Mouse (Mus musculus): Measurements from ENCODE around the gene Wdr48.

GRCm38 (mm10) chr9:119902410-119903151, 7.9 kb downstream of the Wdr48 start:
- TF ChIP-seq POLR2A (IDR thresholded peaks at IDR 0.05; ENCODE audit: low read depth, low read length) (no peak), CTCF (IDR thresholded peaks at IDR 0.05; ENCODE audit: extremely low read depth, insufficient read depth, insufficient read length, insufficient replicate concordance) (no peak)
